Mouse (Mus musculus): ENCODE data around the gene Mbd3. TPM values are rescaled to one million over a fixed set of nuclear protein-coding genes. Genes with fewer than 3 reads are reported as not detected.

Mbd3 gene
- polyA plus RNA-seq, 1 experiment from 2014 or later: 216 TPM

DNA sequence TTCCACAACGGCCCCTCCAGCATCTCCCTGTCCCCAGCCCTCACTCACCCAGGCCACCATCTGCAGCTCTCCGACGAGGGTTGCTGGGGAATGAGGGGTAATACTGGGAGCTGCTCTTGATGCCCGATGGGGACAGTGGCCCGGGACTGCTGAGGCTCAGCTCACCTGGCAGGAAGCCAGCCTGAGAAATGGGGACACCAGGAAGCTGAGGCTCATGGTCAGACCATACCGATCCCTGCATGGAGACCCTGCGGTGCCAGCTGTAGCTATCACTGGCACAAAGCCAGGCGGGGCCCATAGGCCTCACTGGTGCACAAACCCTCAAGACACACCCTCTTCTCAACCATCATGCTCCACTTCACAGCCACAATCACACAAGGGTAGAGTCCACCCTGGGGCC is 20.1 kb upstream of the Mbd3 start:
- no peaks in the 10 kb centered on the region for H3K9me3 ChIP-seq (replicated peaks; ENCODE audit: control insufficient read depth, low read length)
- peak overlapping the region; percentile 5; the same call in 1 of the 2 replicates for H3K9ac ChIP-seq (ENCODE audit: low read length)
- no peaks in the 10 kb centered on the region for H3K27me3 ChIP-seq (replicated peaks; ENCODE audit: control insufficient read depth, insufficient read depth, low read length)
- peak overlapping the region; percentile 65; the same call in 1 of the 2 replicates for H3K27ac ChIP-seq (ENCODE audit: low read depth, low read length)
- peaks cover 21% of the 10 kb centered on the region for H3K4me1 ChIP-seq (ENCODE audit: control insufficient read depth, insufficient read depth, low read length)
- no peak overlapping the region for H3K4me2 ChIP-seq (ENCODE audit: low read length)
- WGBS: 64% methylated on average over 8 of the region's 8 CpGs
- DNase-seq (ENCODE audit: low spot score): peak; percentile 27
- H3K4me3 ChIP-seq (ENCODE audit: low read depth, low read length): no peak overlapping the region
- no peak for ATAC-seq
- H3K36me3 ChIP-seq (ENCODE audit: control insufficient read depth, insufficient read depth, low read length): peaks cover 91% of the 10 kb centered on the region

GRCm38 (mm10) chr10:80418311-80418710 is 19.0 kb upstream of the Mbd3 start:
- Histone ChIP-seq H3K9me3 (replicated peaks; ENCODE audit: control insufficient read depth, low read length) (no peaks in the 10 kb centered on the region), H3K36me3 (ENCODE audit: control insufficient read depth, insufficient read depth, low read length) (peaks cover 92% of the 10 kb centered on the region), H3K4me2 (ENCODE audit: low read length) (no peak overlapping the region), H3K4me3 (ENCODE audit: low read depth, low read length) (no peak overlapping the region), H3K27ac (ENCODE audit: low read depth, low read length) (peak overlapping the region; percentile 65; the same call in 1 of the 2 replicates), H3K27me3 (replicated peaks; ENCODE audit: control insufficient read depth, insufficient read depth, low read length) (no peaks in the 10 kb centered on the region), H3K9ac (ENCODE audit: low read length) (peak overlapping the region; percentile 17; the same call in 1 of the 2 replicates), H3K4me1 (ENCODE audit: control insufficient read depth, insufficient read depth, low read length) (peaks cover 21% of the 10 kb centered on the region)
- ATAC-seq (peak; percentile 70), DNase-seq (ENCODE audit: low spot score) (peak; percentile 88)
- 37% methylated on average over 3 of the region's 3 CpGs for WGBS

DNA sequence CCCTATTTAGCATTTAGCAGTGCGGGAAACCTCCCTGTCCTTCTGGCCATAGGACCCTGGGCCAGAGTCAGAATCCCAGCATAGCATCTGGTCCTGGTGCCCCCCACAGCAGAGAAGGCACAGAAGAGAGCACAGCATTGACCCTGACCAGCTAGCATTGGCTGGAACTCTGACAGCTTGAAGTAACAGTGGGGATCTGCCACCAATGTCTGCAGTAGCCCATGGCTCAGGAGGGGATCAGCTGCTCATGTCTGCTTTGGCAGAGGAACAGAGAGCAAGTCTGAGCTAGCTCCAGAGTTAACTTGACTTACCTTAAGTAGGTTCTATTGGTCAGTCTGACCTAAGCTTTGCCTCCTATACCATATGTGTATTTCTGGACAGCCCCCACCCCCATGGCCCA is 18.5 kb upstream of the Mbd3 start:
- H3K9ac ChIP-seq (ENCODE audit: low read length): no peak overlapping the region
- no peaks in the 10 kb centered on the region for H3K9me3 ChIP-seq (replicated peaks; ENCODE audit: control insufficient read depth, low read length)
- H3K27ac ChIP-seq (ENCODE audit: low read depth, low read length): 0 out of 2 replicates have a peak overlapping the region, but pooled peaks have one; percentile 54
- peaks cover 95% of the 10 kb centered on the region for H3K36me3 ChIP-seq (ENCODE audit: control insufficient read depth, insufficient read depth, low read length)
- WGBS: 89% methylated on average over 1 of the region's 1 CpGs
- no peaks in the 10 kb centered on the region for H3K27me3 ChIP-seq (replicated peaks; ENCODE audit: control insufficient read depth, insufficient read depth, low read length)
- no peak for ATAC-seq
- H3K4me2 ChIP-seq (ENCODE audit: low read length): no peak overlapping the region
- no peak overlapping the region for H3K4me3 ChIP-seq (ENCODE audit: low read depth, low read length)
- H3K4me1 ChIP-seq (ENCODE audit: control insufficient read depth, insufficient read depth, low read length): peaks cover 20% of the 10 kb centered on the region
- DNase-seq (ENCODE audit: low spot score): no peak

GRCm38 (mm10) chr10:80417371-80417770 is 18.0 kb upstream of the Mbd3 start:
- WGBS: 92% methylated on average over 10 of the region's 10 CpGs
- Histone ChIP-seq H3K27me3 (replicated peaks; ENCODE audit: control insufficient read depth, insufficient read depth, low read length) (no peaks in the 10 kb centered on the region), H3K4me2 (ENCODE audit: low read length) (no peak overlapping the region), H3K9me3 (replicated peaks; ENCODE audit: control insufficient read depth, low read length) (no peaks in the 10 kb centered on the region), H3K27ac (ENCODE audit: low read depth, low read length) (0 out of 2 replicates have a peak overlapping the region, but pooled peaks have one; percentile 54), H3K36me3 (ENCODE audit: control insufficient read depth, insufficient read depth, low read length) (peaks cover 99% of the 10 kb centered on the region), H3K4me3 (ENCODE audit: low read depth, low read length) (no peak overlapping the region), H3K9ac (ENCODE audit: low read length) (no peak overlapping the region), H3K4me1 (ENCODE audit: control insufficient read depth, insufficient read depth, low read length) (peaks cover 17% of the 10 kb centered on the region)
- ATAC-seq (no peak), DNase-seq (ENCODE audit: low spot score) (no peak)

- Histone ChIP-seq H3K4me1 (ENCODE audit: control insufficient read depth, insufficient read depth, low read length) (peaks cover 13% of the 10 kb centered on the region), H3K4me3 (ENCODE audit: low read depth, low read length) (no peak overlapping the region), H3K9me3 (replicated peaks; ENCODE audit: control insufficient read depth, low read length) (no peaks in the 10 kb centered on the region), H3K36me3 (ENCODE audit: control insufficient read depth, insufficient read depth, low read length) (peaks cover 100% of the 10 kb centered on the region), H3K27ac (ENCODE audit: low read depth, low read length) (no peak overlapping the region), H3K9ac (ENCODE audit: low read length) (no peak overlapping the region), H3K27me3 (replicated peaks; ENCODE audit: control insufficient read depth, insufficient read depth, low read length) (no peaks in the 10 kb centered on the region), H3K4me2 (ENCODE audit: low read length) (no peak overlapping the region)
- no peak for DNase-seq (ENCODE audit: low spot score)
- 91% methylated on average over 7 of the region's 7 CpGs for WGBS
- ATAC-seq: no peak
Measured at GRCm38 (mm10) chr10:80415566-80415965, 16.2 kb upstream of the Mbd3 start.

GRCm38 (mm10) chr10:80412656-80413541 is 13.5 kb upstream of the Mbd3 start:
- H3K9me3 ChIP-seq (replicated peaks; ENCODE audit: control insufficient read depth, low read length): no peaks in the 10 kb centered on the region
- H3K9ac ChIP-seq (ENCODE audit: low read length): 0 out of 2 replicates have a peak overlapping the region, but pooled peaks have one; percentile 5
- ATAC-seq (no peak; the same call in 1 of the 2 replicates), DNase-seq (ENCODE audit: low spot score) (peak; percentile 77)
- peak overlapping the region; percentile 41; the same call in 1 of the 2 replicates for H3K27ac ChIP-seq (ENCODE audit: low read depth, low read length)
- no peak overlapping the region for H3K4me3 ChIP-seq (ENCODE audit: low read depth, low read length)
- no peaks in the 10 kb centered on the region for H3K4me1 ChIP-seq (ENCODE audit: control insufficient read depth, insufficient read depth, low read length)
- peaks cover 89% of the 10 kb centered on the region for H3K36me3 ChIP-seq (ENCODE audit: control insufficient read depth, insufficient read depth, low read length)
- H3K4me2 ChIP-seq (ENCODE audit: low read length): no peak overlapping the region
- 77% methylated on average over 44 of the region's 44 CpGs for WGBS
- H3K27me3 ChIP-seq (replicated peaks; ENCODE audit: control insufficient read depth, insufficient read depth, low read length): no peaks in the 10 kb centered on the region

DNA sequence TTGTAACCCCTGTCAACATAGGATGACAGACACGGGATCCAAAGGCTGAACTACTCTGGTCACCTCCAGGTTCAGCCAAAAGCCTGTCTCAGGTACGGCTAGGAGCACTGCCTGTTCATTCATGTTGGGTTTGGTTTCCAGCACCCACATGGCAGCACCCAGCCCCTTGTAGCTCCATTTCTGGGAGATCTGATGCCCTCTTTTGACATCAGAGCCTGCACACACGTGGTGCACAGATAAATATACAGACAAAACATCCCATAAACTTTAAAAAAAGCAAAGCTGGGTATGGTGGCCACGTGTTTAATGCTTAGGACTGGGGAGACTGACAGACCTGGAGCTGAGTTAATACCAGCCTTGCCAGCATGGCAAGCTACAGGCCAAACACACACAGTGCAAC is 8.6 kb upstream of the Mbd3 start:
- H3K4me2 ChIP-seq (ENCODE audit: low read length): no peak overlapping the region
- no peak for ATAC-seq
- no peaks in the 10 kb centered on the region for H3K27me3 ChIP-seq (replicated peaks; ENCODE audit: control insufficient read depth, insufficient read depth, low read length)
- peaks cover 16% of the 10 kb centered on the region for H3K4me1 ChIP-seq (ENCODE audit: control insufficient read depth, insufficient read depth, low read length)
- H3K4me3 ChIP-seq (ENCODE audit: low read depth, low read length): no peak overlapping the region
- peaks cover 53% of the 10 kb centered on the region for H3K36me3 ChIP-seq (ENCODE audit: control insufficient read depth, insufficient read depth, low read length)
- no peak for DNase-seq (ENCODE audit: low spot score)
- H3K27ac ChIP-seq (ENCODE audit: low read depth, low read length): no peak overlapping the region
- WGBS: 52% methylated on average over 4 of the region's 4 CpGs
- no peak overlapping the region for H3K9ac ChIP-seq (ENCODE audit: low read length)
- H3K9me3 ChIP-seq (replicated peaks; ENCODE audit: control insufficient read depth, low read length): no peaks in the 10 kb centered on the region

- H3K36me3 ChIP-seq (ENCODE audit: control insufficient read depth, insufficient read depth, low read length): peaks cover 51% of the 10 kb centered on the region
- ATAC-seq: peak; percentile 86
Measured at GRCm38 (mm10) chr10:80406684-80407501, 7.5 kb upstream of the Mbd3 start, which contains the start of gene Uqcr11. Gene Uqcr11, minus strand, starts transcription at chr10:80406830.

More at GRCm38 (mm10) chr10:80406684-80407501, 7.5 kb upstream of the Mbd3 start, which contains the start of gene Uqcr11:
- peak; percentile 96 for DNase-seq (ENCODE audit: low spot score)
- Histone ChIP-seq H3K4me2 (ENCODE audit: low read length) (peak within 1 kb of the TSS; percentile 62), H3K4me1 (ENCODE audit: control insufficient read depth, insufficient read depth, low read length) (peaks cover 16% of the 10 kb centered on the region), H3K4me3 (ENCODE audit: low read depth, low read length) (peak within 1 kb of the TSS; percentile 76), H3K27ac (ENCODE audit: low read depth, low read length) (peak within 1 kb of the TSS; percentile 35; the same call in 1 of the 2 replicates), H3K9ac (ENCODE audit: low read length) (peak within 1 kb of the TSS; percentile 76), H3K9me3 (replicated peaks; ENCODE audit: control insufficient read depth, low read length) (no peaks in the 10 kb centered on the region), H3K27me3 (replicated peaks; ENCODE audit: control insufficient read depth, insufficient read depth, low read length) (no peaks in the 10 kb centered on the region)
- WGBS: 3% methylated on average over 27 of the region's 27 CpGs

All from forebrain, embryonic 14.5 days (tissue).